Mouse (Mus musculus) heart, adult 2 months (tissue): ENCODE measurements around the gene Camk2d.

ENCODE experiments used
- CTCF ChIP-seq: fragments of 200-600 bp; IDR thresholded peaks from 2 replicates; pipeline ENCODE4 v1.8.1; 2022; ENCODE audit warnings: antibody characterized with exemption, mild to moderate bottlenecking, moderate library complexity
- EP300 ChIP-seq: fragments of 200-500 bp; IDR thresholded peaks from 2 replicates; pipeline ENCODE4 v1.6.1; 2011; ENCODE audit warnings: low read depth, low read length, control low read depth; ENCODE audit not compliant: insufficient read depth
- POLR2A ChIP-seq: fragments of 200-500 bp; IDR thresholded peaks from 2 replicates; pipeline ENCODE4 v1.6.1; 2011; ENCODE audit warnings: mild to moderate bottlenecking, low read depth, low read length, control low read depth; ENCODE audit not compliant: insufficient read depth

DNA sequence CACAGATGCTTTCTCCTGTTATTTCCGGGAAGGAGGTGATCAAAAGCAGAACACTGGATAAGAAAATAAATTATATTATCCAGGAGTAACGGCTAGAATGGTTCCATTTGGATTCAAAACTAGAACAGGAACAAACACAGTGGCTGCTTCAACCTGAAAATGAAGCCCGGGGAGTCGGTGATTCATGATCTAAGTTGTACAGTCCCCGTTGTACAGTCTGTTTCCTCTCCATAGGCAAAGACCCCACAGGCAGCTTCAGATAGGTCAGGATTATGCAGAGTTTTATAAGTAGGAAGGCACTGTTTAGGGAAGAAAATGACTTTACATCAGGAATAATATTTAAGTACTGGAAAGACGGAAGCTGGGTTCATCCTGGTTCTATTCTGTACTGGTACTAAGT is 19.2 kb downstream of the Camk2d start:
- TF ChIP-seq POLR2A = no peak
- no peak for TF ChIP-seq CTCF
- no peak for TF ChIP-seq EP300
